Mouse (Mus musculus): Measurements from ENCODE around the gene Hmga1b. TPM values are rescaled to one million over a fixed set of nuclear protein-coding genes. Genes with fewer than 3 reads are reported as not detected.
"Not testable (repeated sequence)": the region's sequence is repeated elsewhere in the genome, so short reads cannot be mapped to it uniquely, and the experiment has no call there.

Hmga1b gene
- total and polyA plus RNA-seq, 2 experiments from 2014 or later, result 0.95 to 1.6 TPM

DNA sequence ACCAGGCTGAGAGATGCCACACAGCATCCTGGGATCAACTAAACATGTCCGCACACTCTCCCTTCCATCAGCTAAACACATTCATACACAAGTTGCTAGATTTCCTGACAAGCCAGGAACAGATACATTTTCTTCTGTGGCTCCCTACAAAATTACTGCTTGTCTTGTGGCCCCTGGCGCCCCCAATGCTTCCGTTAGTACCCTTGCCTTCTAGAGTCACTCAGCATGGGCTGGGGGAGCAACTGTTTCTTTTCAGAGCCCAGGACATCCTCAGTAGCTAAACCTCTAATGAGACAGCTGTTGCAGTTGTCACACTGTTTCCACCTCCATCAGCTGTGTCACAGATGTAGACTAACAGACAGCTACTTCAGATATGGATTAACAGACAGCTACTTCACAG, 10.2 kb downstream of the Hmga1b start:
- no peak overlapping the region for H3K27ac ChIP-seq (ENCODE audit: low read depth, low read length)
- DNase-seq (no peak), ATAC-seq (no peak)
- no peaks in the 10 kb centered on the region for H3K9me3 ChIP-seq (ENCODE audit: low read length)
- no peak overlapping the region for H3K4me3 ChIP-seq (ENCODE audit: low read depth, low read length)
- no peak for TF ChIP-seq CTCF (IDR thresholded peaks at IDR 0.05; ENCODE audit: low read depth)
- 78% methylated on average over 3 of the region's 3 CpGs for WGBS
- H3K4me1 ChIP-seq (ENCODE audit: insufficient read depth), result no peaks in the 10 kb centered on the region
- H3K27me3 ChIP-seq (ENCODE audit: insufficient read depth, low read length), result no peaks in the 10 kb centered on the region
- H3K36me3 ChIP-seq (ENCODE audit: insufficient read depth), result no peaks in the 10 kb centered on the region
- H3K4me2 ChIP-seq (ENCODE audit: low read depth), result no peak overlapping the region
- H3K9ac ChIP-seq, result no peak overlapping the region

DNA sequence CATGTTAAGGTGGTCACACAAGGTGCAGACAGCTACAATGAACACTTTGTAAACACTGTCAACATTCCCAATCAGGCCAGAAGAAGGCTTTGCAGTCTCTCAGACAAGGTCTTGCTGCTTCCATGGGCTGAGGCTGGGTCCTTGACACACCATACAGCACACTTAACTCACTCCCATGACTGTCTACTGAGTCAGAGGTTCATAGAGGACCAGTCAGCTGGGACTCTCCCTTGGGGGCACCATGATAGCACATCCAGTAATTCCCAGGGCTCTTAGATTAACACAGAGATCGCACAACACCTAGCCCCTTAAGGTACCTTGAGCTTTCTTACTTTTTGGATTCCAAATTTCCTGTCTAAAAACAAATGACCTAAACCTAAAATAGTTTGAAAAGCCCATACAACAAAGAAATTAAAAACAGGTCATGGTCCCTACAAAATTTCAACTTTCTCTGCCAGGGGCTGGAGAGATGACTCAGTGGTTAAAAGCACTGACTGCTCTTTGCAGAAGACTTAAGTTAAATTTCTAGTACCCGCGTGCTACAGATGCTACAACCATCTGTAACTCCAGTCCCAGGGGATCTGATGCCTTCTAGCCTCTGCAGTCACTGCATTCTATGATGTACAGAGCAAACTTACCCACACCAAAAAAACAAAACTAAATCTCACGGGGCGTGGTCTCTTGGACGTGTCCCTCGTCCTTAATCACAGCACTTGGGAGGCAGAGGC, 11.0 kb downstream of the Hmga1b start:
- TF ChIP-seq CTCF (IDR thresholded peaks at IDR 0.05; ENCODE audit: low read depth), result no peak
- H3K36me3 ChIP-seq (ENCODE audit: insufficient read depth), result 0 out of 2 replicates have a peak, but pooled peaks cover 4% of the 10 kb centered on the region
- no peak overlapping the region for H3K4me3 ChIP-seq (ENCODE audit: low read depth, low read length)
- H3K9ac ChIP-seq, result no peak overlapping the region
- no peak overlapping the region for H3K27ac ChIP-seq (ENCODE audit: low read depth, low read length)
- no peak for DNase-seq
- no peak overlapping the region for H3K4me2 ChIP-seq (ENCODE audit: low read depth)
- no peaks in the 10 kb centered on the region for H3K4me1 ChIP-seq (ENCODE audit: insufficient read depth)
- ATAC-seq, result no peak
- H3K27me3 ChIP-seq (ENCODE audit: insufficient read depth, low read length), result no peaks in the 10 kb centered on the region
- no peaks in the 10 kb centered on the region for H3K9me3 ChIP-seq (ENCODE audit: low read length)
- 87% methylated on average over 7 of the region's 7 CpGs for WGBS

DNA sequence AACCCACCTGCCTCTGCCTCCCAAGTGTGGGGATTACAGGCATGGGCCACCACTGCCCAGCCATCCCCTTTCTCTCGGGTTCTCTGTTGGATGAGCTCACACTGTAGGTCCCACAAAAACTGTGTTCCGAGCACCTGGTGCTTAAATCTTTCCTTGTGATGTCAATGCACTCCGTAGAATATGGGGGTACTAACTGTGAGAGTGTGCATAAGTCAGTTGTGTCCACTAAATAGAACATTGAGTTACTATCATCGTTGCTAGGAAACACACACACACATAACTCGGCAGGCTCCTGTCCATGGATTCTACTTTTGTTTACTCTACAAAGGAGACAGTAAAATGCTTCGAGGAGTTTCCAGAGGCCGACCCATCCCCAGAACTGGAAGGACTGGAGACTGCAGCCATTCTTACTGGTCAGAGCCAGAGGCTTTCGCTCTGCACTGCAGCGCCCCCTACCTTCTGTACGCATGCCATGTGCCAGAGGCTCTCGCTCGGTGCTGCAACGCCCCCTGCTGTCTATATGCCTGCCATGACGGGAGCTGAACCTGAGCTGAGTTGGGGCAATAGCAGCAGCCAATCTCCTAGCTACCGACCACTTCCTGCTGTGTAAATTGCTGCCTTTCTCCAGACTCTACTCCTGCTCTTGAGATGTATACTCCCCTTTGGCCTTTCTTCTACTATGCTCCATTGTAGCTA, 13.3 kb downstream of the Hmga1b start:
- DNase-seq, result peak; percentile 94
- no peak overlapping the region for H3K9ac ChIP-seq
- no peaks in the 10 kb centered on the region for H3K27me3 ChIP-seq (ENCODE audit: insufficient read depth, low read length)
- H3K27ac ChIP-seq (ENCODE audit: low read depth, low read length), result no peak overlapping the region
- peak; percentile 100 for TF ChIP-seq CTCF (IDR thresholded peaks at IDR 0.05; ENCODE audit: low read depth)
- peak; percentile 91 for ATAC-seq
- no peak overlapping the region for H3K4me2 ChIP-seq (ENCODE audit: low read depth)
- peaks cover 16% of the 10 kb centered on the region for H3K36me3 ChIP-seq (ENCODE audit: insufficient read depth)
- H3K9me3 ChIP-seq (ENCODE audit: low read length), result no peaks in the 10 kb centered on the region
- H3K4me1 ChIP-seq (ENCODE audit: insufficient read depth), result no peaks in the 10 kb centered on the region
- WGBS, result 25% methylated on average over 15 of the region's 15 CpGs
- no peak overlapping the region for H3K4me3 ChIP-seq (ENCODE audit: low read depth, low read length)

DNA sequence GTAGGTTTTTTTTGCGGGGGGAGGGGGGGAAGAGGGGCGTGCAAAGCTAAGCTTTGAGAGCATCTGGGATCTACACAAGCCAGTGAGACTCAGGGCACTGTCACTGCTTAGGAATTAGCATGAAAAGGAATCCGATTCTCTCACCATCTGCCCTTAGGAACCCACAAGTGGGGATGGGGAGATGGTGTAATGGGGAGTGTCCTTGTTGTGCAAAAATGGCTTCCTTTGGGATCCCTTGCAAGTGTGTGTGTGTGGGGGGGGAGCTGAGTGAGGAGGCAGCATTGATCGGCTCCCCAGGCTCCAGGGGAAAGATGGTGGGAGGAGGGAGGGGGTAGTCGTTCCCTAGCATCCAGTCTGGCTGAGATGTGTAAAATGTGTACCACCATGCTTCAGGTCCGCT, 14.5 kb downstream of the Hmga1b start:
- no peak for TF ChIP-seq CTCF (IDR thresholded peaks at IDR 0.05; ENCODE audit: low read depth)
- Histone ChIP-seq H3K4me2 (ENCODE audit: low read depth) (no peak overlapping the region), H3K27me3 (ENCODE audit: insufficient read depth, low read length) (no peaks in the 10 kb centered on the region), H3K9me3 (ENCODE audit: low read length) (no peaks in the 10 kb centered on the region), H3K36me3 (ENCODE audit: insufficient read depth) (peaks cover 25% of the 10 kb centered on the region), H3K27ac (ENCODE audit: low read depth, low read length) (no peak overlapping the region), H3K4me3 (ENCODE audit: low read depth, low read length) (no peak overlapping the region), H3K9ac (no peak overlapping the region), H3K4me1 (ENCODE audit: insufficient read depth) (no peaks in the 10 kb centered on the region)
- DNase-seq (no peak), ATAC-seq (no peak)
- WGBS, result 38% methylated on average over 6 of the region's 6 CpGs

DNA sequence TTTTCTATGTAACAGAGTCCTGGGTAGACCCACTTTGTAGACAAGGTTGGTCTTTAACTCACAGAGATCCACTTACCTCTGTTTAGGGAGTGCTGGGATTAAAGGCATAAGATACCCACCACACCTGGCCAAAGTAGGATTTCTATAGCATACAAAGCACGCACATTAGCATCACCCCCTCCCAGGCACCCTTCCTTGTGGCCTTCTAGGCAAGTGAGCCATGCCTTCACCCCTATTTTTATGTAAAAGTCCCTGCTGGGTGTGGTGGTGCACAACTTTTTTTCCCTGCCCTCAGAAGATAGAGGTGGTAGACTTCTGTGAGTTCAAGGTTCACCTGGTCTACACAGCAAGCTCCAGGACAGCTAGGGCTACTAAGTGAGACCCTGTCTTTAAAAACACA, 17.3 kb downstream of the Hmga1b start:
- no peak overlapping the region for H3K27ac ChIP-seq (ENCODE audit: low read depth, low read length)
- H3K27me3 ChIP-seq (ENCODE audit: insufficient read depth, low read length), result no peaks in the 10 kb centered on the region
- H3K9ac ChIP-seq, result no peak overlapping the region
- TF ChIP-seq CTCF (IDR thresholded peaks at IDR 0.05; ENCODE audit: low read depth), result no peak
- H3K9me3 ChIP-seq (ENCODE audit: low read length), result no peaks in the 10 kb centered on the region
- DNase-seq (no peak), ATAC-seq (no peak)
- H3K36me3 ChIP-seq (ENCODE audit: insufficient read depth), result peaks cover 26% of the 10 kb centered on the region
- H3K4me1 ChIP-seq (ENCODE audit: insufficient read depth), result peaks cover 4% of the 10 kb centered on the region
- H3K4me2 ChIP-seq (ENCODE audit: low read depth), result no peak overlapping the region
- 84% methylated on average over 1 of the region's 1 CpGs for WGBS
- no peak overlapping the region for H3K4me3 ChIP-seq (ENCODE audit: low read depth, low read length)

DNA sequence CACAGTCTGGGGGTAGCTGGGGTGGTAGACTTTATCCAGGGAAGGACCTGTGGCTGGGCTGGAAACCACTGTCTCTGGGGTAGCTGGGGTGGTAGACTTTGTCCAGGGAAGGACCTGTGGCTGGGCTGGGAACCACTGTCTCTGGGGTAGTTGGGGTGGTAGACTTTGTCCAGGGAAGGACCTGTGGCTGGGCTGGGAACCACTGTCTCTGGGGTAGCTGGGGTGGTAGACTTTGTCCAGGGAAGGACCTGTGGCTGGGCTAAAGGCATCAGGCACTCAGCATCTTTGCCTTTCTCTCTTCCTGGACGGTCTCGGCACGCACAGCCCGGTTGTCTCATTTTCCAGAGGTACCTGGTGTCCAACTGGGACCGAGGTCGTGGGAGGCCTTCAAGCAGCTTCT, 18.8 kb downstream of the Hmga1b start:
- H3K4me3 ChIP-seq (ENCODE audit: low read depth, low read length); ATAC-seq; H3K9ac ChIP-seq; H3K4me1 ChIP-seq (ENCODE audit: insufficient read depth); H3K27me3 ChIP-seq (ENCODE audit: insufficient read depth, low read length); DNase-seq; H3K4me2 ChIP-seq (ENCODE audit: low read depth); H3K9me3 ChIP-seq (ENCODE audit: low read length); H3K27ac ChIP-seq (ENCODE audit: low read depth, low read length): not testable (repeated sequence)
- 96% methylated on average over 6 of the region's 6 CpGs for WGBS
- H3K36me3 ChIP-seq (ENCODE audit: insufficient read depth), result peaks cover 33% of the 10 kb centered on the region

DNA sequence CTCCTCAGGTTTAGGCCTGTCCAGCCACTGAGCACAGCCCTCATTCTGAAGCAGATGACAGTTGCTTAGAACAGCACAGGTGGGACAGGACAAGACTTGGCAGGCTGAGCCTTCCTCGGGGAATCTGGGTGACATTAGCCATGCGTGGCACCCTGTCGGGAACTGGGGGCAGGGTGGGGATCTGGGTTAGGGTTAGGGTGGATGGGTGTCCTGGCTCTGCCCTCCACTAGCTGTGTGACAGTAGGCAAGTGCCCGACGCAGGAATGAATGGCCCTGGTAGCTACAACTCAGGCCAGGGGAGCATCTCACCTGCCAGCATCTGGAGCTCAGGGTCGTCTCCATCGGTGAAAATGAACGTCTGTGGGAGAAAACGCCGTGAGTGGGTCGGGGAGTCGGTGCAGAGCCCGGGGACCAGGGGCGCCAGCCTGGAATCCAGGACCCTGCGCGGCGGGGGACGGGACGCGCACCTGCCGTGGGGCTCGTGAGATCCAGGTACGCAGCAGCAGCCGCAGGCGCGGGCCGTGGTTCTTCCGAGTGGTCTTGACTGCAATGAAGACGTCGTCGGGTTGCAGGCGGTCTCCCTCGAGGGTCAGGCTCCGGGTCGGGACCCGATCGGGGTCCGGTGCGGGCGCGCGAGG, 21.0 kb downstream of the Hmga1b start:
- ATAC-seq, result peak; percentile 30; the same call in 1 of the 2 replicates
- H3K9ac ChIP-seq, result peak overlapping the region; percentile 97
- DNase-seq, result peak; percentile 28

More for the DNA sequence above, 21.0 kb downstream of the Hmga1b start:
- TF ChIP-seq CTCF (IDR thresholded peaks at IDR 0.05; ENCODE audit: low read depth), result no peak
- WGBS, result 2% methylated on average over 41 of the region's 42 CpGs
- Histone ChIP-seq H3K4me2 (ENCODE audit: low read depth) (peak overlapping the region; percentile 89), H3K36me3 (ENCODE audit: insufficient read depth) (peaks cover 49% of the 10 kb centered on the region), H3K9me3 (ENCODE audit: low read length) (no peaks in the 10 kb centered on the region), H3K27ac (ENCODE audit: low read depth, low read length) (peak overlapping the region; percentile 83), H3K4me3 (ENCODE audit: low read depth, low read length) (peak overlapping the region; percentile 88), H3K27me3 (ENCODE audit: insufficient read depth, low read length) (no peaks in the 10 kb centered on the region), H3K4me1 (ENCODE audit: insufficient read depth) (peaks cover 9% of the 10 kb centered on the region)
